Mouse (Mus musculus) CD4-positive, CD25-positive, alpha-beta regulatory T cell, adult 9 weeks (primary cell): ENCODE measurements around the gene Camk2b. TPM values are rescaled to one million over a fixed set of nuclear protein-coding genes. Genes with fewer than 3 reads are reported as not detected.

ENCODE experiments used
- polyA plus RNA-seq: library from polyadenylated mRNA; unstranded; fragments of 100-300 nt; shearing (Covaris generic); gene quantifications from one replicate; pipeline ENCODE4 v1.2.1, GENCODE M21; 2017

The Camk2b gene
- 9.4 TPM for polyA plus RNA-seq

GRCm38 (mm10) chr11:6066176-6066575 lies at the start of gene Camk2b:
Gene Camk2b (minus strand): TSS chr11:6066362.

GRCm38 (mm10) chr11:5955546-5956276 lies 110.5 kb downstream of the Camk2b start, which contains the start of gene Ykt6:
Gene Ykt6 (plus strand): TSS chr11:5955693.

GRCm38 (mm10) chr11:5949586-5950352 lies 116.4 kb downstream of the Camk2b start, which contains the start of gene Gck:
Gene Gck (minus strand): TSS chr11:5950081.

Other genes with a start within 250 kb of the Camk2b start
- gene Polm, start 228.3 kb downstream of the Camk2b start, polyA plus RNA-seq = 32.6 TPM
- gene Aebp1, start 204.4 kb downstream of the Camk2b start, polyA plus RNA-seq = 0.50 TPM
- gene Pold2, start 188.1 kb downstream of the Camk2b start, polyA plus RNA-seq = 80.4 TPM
- not detected for gene Myl7, start 167.6 kb downstream of the Camk2b start, polyA plus RNA-seq
- not detected for gene Gck, start 116.3 kb downstream of the Camk2b start, polyA plus RNA-seq
- 64.5 TPM for gene Ykt6, start 110.7 kb downstream of the Camk2b start, polyA plus RNA-seq
- gene A730071L15Rik, start 133.7 kb upstream of the Camk2b start, polyA plus RNA-seq = 0.36 TPM
- 67.6 TPM for gene Nudcd3, start 134.1 kb upstream of the Camk2b start, polyA plus RNA-seq
- not detected for gene Npc1l1, start 163.8 kb upstream of the Camk2b start, polyA plus RNA-seq
- gene Ddx56, start 201.4 kb upstream of the Camk2b start, polyA plus RNA-seq = 90.3 TPM
- gene Tmed4, start 208.5 kb upstream of the Camk2b start, polyA plus RNA-seq = 86.2 TPM
- gene Ogdh, start 225.3 kb upstream of the Camk2b start, polyA plus RNA-seq = 225 TPM